Mouse (Mus musculus): ENCODE results near the gene Haus3.

- TF ChIP-seq EP300 (IDR thresholded peaks at IDR 0.05) (no peak), CTCF (IDR thresholded peaks at IDR 0.05) (peak; percentile 46)
These were observed 32.1 kb upstream of the Haus3 start for GRCm38 (mm10) chr5:34201396-34201795.

Data from lung, postnatal 0 days (tissue).